Mouse (Mus musculus) adrenal gland, adult 2 months (tissue): Measurements from ENCODE around the gene Slc35a5. TPM values are rescaled to one million over a fixed set of nuclear protein-coding genes. Genes with fewer than 3 reads are reported as not detected.

ENCODE experiments used
- DNase-seq: peaks from one replicate; pipeline ENCODE4 v3.0.0; 2021
- long read RNA-seq: library from polyadenylated mRNA; stranded (forward); transcript quantifications from one replicate; pipeline ENCODE4 v2.0.0, GENCODE M21; 2021
- polyA plus RNA-seq: library from polyadenylated mRNA; depleted of rRNA; stranded (reverse); fragments of >200 nt; gene quantifications from 2 replicates; pipeline ENCODE4 v1.2.3, GENCODE M21; 2012; rRNA removed
- total RNA-seq, 2 experiments: library from RNA; stranded (reverse); gene quantifications; 2 replicates each; pipeline ENCODE4 v1.2.3; 2021

Gene Slc35a5
- total RNA-seq (10 to 100 TPM; 29.4 to 35.2 TPM), polyA plus RNA-seq (4.7 and 5.7 TPM in 2 replicates)
- long read RNA-seq, full-length matches to known transcripts, result 18 of 22 reads
- long read RNA-seq, partial matches to known transcripts, result 1 of 22 reads
- long read RNA-seq, other reads (novel, unspliced or antisense), result 3 of 22 reads

DNA sequence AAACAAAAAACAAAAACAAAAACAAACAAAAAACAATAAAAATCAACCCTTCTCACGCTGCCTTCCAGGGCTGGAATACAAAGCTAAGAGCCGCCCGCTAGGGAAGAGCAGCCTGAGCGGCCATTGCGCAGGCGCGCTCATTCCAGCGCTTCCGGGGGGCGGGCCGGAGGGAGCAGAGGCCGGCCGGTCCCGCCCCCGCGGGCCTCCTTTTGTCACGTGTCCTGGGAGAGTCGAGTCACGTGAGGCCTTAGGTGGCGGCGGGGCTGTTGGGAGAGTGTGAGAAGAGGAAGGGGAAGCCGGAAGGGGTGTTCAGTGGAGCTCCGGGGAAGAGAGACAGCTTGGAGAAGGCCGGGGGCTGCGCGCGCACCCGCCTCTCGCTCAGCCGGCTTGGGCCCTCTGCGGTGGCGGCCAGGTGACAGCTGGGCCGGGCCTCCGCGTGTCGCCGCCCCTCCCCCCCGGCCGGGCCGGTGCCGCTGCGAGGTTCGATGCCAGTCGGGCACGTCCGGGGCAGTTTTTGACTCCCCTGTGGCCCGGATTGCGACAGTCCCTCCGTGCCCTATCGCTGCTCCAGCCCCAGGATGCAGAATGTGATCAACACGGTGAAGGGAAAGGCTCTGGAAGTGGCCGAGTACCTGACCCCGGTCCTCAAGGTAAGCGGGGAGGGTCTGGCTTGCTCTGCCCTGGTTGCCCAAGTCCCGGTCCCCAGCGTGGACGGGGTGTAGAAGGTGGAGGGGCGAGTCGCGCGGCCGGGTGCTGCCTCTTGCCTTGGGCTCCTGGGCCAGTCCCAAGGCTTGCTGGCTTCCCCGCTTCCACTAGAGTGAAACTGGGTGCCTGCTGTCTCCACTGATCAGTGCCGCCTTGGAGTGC, at the start of gene Slc35a5, which contains the start of gene Atg3:
Slc35a5 (minus strand) TSS at position 185 of the 867 bp plus-strand sequence.
Atg3 (plus strand) TSS at position 264 of the 867 bp plus-strand sequence.
- peak; percentile 97 for DNase-seq

DNA sequence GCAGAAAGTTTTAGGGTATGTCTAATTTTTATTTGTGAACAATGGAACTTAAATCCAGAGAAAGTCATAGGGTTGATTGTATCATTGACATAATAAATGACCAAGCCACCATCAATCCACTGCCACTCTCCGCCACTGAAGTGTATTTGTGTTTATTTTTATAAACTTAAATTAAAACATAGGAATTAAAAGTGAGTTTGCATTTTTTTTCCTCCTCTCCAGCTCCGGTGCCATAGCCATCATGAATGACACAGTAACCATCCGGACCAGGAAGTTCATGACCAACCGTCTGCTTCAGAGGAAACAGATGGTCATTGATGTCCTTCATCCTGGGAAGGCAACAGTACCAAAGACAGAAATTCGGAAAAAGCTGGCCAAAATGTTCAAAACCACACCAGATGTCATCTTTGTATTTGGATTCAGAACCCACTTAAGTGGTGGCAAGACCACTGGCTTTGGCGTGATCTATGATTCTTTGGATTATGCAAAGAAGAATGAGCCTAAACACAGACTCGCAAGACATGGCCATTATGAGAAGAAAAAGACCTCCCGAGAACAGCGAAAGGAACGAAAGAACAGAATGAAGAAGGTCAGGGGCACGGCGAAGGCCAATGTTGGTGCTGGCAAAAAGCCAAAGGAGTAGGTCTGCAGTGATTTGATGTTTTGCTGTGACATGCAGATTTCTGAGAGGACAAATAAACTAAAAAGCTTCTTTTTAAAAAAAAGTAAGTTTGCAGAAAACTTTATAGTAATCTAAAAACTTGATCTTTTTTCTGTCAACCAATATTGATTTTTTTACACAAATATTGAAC, 46.6 kb upstream of the Slc35a5 start:
- DNase-seq, result peak; percentile 79

DNA sequence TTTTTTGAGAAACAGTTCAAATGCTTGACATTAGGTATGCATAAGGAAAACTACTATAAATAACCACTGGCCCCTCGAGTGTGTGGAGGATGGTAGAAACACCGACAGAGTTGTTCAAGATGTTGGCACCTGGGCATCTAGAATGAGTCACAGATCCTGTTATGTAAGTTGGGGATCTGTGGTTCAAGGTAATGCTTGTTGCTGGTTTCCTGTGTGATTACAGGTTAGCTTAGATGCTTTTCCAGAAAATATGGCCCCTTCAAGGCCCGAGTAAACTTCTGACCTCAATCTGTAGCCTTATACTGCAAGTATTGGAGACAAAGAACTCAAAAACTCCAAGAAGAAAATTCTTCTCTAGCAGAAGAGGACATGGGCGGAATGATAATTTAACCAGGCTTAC, 45.9 kb upstream of the Slc35a5 start:
- no peak for DNase-seq

DNA sequence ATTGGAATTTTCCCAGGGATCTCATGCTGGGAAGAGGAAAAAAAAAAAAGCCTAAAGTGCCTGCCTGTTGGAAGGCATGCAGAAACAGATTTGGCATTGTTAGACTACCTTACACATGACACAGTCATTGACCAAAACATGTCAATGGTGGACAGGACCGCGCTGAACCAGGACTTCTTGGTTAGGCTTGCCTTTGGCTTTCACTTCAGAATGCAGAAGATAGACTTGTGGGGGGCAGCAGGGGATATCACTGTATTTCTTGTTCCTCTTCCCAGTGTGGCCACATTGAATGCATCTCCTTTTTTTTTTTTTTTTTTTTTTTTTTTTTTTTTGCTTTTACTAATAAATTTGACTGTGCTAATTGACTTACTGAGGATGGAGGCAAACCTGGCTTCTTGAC, 42.9 kb upstream of the Slc35a5 start:
- DNase-seq, result no peak

DNA sequence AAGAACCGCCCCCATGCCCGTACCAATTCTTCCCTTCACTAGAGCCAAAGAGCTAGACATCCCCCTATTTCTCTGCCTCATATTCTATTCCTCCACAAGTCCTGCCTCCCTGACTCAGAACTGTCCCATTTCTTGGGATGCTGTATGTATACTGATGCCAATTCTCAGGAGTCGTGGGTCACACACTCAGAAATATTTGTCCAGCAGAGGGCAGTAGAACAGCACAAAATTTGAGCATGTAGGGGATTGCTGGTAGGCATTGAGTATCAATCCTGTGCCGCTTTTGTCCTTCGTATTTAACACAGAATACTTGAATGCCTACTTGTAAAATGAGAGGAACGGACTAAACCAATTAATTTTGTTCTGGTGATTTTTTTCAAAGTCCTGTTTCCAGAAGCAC, 38.3 kb upstream of the Slc35a5 start:
- DNase-seq, result peak; percentile 58

DNA sequence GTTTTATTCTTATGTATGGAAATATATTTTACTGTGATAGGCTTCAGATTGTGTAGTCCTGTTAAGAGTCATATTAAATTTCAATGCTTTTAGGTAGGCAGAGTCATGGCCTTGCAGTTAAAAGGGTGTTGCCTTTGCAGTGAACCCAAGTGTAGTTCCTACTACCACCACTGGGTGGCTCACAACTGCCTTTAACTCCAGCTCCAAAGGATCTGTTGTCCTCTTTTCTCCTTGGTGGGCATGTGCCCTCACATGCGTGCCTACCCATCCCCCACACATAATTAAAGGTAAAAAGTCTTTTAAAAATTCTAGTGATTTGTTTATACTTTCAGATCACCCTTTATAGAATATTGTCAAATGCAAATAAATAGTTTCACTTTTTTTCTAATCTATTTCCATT, 34.1 kb upstream of the Slc35a5 start:
- DNase-seq, result peak; percentile 75

DNA sequence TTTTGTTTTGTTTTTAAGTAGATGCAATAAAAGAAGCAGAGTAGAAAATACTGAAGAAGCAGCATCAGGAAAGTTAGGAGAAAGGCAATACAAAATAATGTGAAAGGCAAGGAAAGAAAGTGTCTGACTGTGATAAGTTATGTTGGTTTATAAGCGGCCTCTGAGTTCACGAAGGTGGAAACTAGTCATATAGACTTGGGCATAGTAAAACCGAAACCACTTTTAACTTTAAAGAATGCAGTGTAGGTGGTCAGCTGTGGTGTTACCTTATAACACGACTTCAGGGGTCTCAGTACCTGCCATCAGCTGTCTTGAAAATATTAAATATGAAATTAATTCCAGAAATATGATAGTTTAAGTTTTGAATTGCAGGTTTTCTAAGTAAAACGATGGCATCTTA, 23.3 kb upstream of the Slc35a5 start:
- DNase-seq, result no peak

DNA sequence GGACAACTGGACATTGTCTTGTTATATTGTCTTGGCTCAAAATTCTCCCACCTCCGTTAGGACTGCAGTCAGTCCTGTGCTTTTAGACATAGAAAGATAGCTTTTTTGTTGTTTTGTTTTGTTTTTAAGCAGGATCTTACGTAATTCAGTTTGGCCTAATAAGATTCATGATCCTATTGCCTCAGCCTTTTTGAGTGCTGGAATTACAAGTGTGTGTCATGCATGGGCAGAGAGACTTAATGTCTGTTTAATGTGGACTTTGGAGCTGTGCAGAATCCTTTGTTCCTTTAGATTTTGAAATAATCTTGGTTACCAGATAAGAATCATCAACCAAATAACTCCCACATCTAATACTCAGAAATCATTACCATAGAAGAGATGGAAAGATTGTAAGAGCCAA, 20.0 kb upstream of the Slc35a5 start:
- no peak for DNase-seq

DNA sequence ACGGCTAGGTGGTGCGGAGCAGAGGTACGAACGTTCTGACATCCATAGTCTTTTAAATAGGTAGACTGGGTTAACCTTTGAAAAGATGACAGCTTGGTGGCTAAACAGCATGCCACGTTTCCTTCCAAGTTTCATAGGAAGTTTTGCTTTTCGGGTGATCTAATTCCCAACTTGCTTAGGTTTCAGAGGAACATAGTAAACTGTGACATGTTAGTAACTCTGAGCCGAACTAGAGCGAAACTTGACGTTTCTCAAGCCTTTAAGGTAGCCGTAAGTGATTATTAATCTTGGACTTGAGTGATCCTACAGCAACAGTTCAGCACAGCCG, 847 bp upstream of the Slc35a5 start:
- DNase-seq, result no peak

DNA sequence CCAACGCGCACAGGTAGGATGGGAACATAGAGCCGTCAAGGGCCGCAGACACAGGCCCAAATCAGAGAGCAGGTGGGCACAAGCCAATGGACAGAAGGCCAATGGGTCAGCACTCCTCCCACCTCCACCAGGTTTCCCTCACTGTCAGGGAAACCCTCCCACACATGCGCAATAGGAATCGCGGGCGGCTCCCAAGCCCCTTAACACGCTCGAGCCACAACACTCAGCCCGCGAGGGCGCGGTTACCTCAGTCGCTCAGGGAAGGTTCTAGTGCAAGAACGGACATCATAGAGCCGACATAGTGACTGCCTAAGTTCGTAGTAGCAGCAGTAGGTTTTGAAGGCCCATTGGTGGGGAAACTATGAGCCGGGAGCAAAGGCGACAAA, 377 bp downstream of the Slc35a5 start:
- DNase-seq, result peak; percentile 84

DNA sequence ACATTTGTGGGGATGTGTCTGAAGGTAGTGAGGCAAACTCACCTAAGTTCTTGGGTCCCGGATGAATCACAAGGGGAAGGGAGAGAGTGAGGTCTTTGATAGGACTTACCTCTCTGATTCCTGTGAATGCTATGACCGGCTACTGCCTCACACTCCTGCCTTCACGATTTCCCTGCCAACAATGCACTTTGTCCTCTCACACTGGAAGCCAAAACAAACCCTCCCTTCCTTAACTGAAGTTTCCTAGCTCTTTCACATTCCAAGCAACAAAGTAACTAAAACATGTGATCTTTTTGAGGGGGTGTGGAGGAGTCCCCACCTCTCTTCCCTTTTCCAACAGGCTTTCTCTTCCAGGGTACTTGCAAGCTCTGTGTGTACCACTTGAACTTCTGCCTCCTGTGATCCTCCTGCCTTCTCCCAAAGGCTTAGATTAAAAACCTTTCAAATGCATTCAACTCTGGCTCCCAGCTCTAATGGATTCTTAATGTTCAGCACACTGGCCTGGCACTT, 3.7 kb downstream of the Slc35a5 start:
- no peak for DNase-seq

DNA sequence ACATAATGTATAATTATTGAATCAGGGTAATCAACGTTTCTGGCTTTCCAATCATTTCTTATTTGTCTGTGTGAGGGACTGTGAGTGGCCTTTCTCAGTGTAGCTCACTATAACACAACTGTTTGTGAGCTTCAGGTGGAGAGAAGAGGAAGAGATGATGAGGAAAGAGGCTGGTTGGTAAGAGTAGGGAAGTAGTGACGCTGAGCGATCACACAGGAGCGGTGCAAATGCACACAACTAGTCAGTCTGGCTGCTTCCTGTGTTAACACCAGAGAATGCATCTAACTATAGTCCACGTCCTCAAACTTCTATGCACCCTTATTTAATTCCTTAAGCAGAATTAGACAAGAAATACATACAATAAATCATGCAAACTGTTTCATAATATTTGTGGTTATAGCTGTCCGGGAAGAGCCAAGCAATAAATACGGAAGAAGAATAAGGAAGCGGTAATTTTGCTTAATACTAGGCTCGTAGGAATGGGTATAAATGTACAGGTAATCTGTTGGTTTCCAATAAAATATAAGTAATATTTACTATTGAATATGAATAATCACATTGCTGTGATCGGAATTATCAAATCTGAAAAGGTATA, 9.9 kb downstream of the Slc35a5 start:
- no peak for DNase-seq

DNA sequence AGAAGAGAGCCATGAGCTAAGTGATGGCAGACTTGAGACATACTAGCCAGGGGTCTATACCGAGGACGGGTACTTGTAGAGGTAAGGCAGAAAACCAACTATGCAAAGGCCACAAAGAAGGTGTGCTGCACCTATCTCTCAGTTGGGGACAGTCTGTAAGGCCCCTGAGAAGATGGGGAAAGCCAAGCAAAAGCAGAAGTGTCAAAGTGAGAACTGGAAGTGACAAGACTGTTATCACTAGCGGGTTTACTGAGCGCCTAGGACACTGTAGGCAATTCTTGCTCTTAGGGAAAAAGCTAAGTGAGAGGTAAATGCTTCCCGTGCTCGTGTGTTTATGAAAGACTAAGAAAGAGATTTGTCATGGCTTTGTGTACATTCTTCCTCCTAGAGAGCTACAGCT, 13.4 kb downstream of the Slc35a5 start:
- no peak for DNase-seq

DNA sequence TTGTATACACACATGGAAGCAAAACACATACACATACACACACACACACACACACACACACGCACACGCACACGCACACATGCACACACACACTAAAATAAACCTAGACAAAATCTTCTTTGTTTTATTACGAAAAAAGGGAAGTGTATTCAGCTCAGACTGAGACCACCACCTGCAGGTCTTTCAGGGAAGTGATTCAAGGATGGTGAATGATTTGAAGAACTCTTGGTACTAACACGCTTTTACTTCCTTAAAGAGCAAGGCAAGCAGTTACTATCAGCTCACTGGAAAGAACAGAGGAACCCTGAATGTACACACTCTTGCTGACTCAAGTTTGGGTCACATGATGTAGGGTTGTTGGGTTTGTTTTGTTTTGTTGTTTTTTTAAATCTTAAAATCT, 15.9 kb downstream of the Slc35a5 start:
- DNase-seq, result no peak

DNA sequence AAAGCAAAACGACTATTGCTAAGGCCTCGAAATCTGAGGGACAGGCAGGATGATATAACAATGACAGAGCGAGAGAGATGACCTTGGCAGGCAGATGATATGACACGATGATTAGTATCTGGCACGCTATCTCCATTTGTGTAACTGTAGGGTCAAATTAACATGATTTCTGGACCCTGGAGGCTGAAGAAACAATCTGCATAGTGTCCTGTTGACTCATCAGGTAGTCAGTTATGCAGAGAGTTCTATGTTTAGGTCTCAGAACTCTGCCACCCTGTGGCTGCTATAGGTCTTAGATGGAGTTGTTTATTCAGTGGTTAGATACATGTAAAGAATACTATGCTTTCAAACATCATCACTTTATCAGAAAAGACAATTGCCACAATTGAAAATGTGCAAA, 16.8 kb downstream of the Slc35a5 start:
- peak; percentile 73 for DNase-seq

DNA sequence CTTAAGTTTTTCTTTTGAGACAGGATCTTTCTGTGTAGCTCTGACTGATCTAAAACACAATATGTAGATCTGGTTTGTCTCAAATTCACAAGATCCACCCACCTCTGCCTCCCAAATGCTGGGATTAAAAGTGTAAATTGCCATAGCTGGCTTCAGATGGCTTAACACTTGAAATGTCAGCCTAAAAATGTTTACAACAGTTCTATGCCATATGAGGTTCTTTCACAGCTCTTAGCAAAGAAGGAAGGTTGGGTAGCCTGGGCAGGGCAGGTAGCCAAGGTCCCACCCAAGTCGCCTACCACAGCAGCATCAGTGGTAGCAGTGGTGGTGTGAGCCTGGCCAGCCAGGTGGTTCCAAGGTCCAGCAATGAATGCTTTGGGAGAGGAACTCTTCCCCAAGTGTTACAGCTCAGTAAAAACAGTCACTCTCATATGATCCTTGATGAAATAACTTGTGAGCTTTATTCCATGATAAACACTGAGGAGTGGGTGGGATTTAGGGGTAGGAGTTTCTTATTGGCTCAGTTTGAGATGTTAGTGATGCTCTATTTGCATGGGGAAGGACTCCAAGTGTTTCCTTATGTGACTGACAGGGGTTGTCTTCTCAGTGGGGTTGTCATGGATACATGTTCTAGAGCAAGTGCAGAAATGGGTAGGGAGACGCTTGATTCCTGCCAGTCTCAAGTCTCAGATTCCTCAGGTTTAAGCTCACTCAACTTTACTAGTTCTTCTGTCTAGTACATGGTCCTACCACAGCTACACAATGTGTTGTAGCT, 30.4 kb downstream of the Slc35a5 start:
- DNase-seq, result no peak

DNA sequence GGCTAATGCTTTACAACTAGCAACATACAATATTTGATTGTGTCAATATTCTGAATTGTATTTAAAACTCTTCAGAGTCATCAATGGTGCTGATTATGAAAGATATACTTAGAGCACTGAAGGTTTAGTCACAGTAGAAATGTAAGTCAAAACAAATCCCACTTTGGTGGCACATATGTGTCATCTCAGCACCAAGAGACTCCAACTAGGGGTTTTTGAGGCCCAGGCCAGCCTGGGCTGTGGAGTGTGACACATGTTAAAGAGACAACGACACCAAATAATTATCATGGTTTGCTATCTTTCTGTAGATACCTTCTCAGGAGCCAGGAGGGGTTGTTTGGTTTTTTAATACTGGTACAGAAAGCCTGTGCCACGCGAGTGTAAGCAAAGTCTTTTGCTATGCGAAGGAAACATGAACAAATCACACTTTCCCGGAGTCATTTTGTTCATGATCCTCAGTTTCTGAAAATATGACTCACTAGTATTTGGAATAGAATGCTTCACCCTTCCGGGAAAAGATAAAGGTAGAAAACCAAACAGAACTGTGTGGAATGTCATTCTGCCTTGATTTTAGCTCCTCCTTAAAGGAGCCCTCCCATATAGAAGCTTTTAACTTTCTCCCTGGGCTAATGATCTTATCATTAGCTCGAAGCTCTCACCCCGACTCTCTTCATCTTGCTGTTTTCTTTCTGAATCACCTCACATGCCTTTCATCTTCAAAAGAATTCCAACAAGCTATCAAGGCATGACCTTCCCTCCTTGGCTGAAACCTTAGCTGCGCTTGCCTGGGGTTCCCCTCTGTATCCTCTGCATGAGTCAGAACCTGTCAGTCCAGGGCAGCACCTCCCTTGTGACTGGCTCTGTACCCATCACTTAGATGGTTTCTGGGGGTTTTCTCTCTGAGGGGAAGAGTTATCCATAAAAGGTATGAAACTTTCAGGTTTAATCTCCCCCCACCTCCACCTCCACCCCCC, 34.0 kb downstream of the Slc35a5 start:
- DNase-seq, result peak; percentile 71

DNA sequence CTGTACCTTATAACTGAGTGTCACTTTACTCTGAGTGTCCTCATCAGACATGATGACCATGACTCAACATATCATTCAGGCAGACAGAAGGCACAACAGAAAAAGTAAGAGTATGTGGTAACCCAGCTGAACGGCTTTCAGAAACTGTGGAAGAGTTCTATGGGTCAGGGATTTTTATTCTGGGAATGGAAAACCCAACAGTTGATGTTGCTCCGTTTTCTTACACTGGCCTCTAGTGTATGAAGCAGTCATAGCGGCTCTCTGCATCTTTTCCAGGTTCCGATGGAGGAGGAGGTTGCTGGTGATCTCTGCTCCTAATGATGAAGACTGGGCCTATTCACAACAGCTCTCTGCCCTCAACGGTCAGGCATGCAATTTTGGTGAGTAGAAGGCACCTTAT, 35.9 kb downstream of the Slc35a5 start:
- peak; percentile 28 for DNase-seq

DNA sequence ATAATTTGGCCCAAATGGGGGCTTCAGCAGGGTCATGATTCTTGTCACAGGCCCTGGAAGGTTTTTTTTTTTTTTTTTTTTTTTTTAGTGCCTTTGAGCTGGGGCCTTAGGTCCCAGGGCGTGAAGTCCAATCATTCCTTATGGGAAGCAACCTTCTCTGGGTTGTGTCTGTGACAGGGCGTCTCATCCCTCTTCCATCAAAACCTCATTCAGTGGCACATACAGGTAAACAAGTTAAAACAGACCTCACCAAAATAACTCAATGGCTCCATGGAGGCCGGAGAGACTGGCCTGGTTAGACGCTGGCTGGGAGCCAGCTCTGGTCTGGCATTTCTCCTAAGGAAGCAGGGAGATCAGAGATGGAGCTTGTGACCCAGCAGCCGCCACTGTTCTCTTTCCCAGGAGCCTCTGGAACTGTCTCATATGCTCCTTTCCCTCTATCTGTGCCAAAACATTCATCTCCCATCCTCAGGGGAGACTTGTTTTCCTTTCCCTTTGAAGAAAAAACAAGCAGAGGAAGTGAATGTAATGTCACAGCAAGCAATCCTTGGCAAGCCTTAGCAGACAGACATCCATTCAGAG, 37.6 kb downstream of the Slc35a5 start:
- DNase-seq, result peak; percentile 71

DNA sequence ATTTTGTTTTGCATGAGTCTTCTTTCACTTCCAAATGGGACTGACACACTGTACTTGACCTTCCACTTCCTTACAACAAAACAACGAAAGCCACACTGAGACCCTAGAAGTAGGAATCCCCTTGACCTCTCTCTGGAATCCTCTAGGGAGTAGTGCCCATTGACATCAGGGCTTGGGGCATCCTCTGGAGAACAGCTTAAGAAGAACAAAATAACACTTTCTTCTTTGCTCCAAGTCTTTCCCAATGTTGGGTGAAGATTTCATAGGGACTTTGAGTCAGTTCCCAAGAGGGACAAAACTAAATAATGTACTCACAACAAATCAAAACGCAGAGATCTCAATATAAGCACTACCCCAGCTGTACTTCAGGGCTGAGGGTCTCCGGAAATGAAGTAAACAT, 39.7 kb downstream of the Slc35a5 start:
- no peak for DNase-seq
